Mouse (Mus musculus) MN1 (cell line): ENCODE measurements around the gene F930015N05Rik.

Source experiments
- DNase-seq: peaks from one replicate; pipeline ENCODE4 v3.0.0-alpha.2; 2016; ENCODE audit warnings: low spot score

The F930015N05Rik gene

GRCm38 (mm10) chr11:64436412-64436727 is at the start of gene F930015N05Rik:
TSS of gene F930015N05Rik (minus strand) at chr11:64436653.
- DNase-seq = no peak

DNA sequence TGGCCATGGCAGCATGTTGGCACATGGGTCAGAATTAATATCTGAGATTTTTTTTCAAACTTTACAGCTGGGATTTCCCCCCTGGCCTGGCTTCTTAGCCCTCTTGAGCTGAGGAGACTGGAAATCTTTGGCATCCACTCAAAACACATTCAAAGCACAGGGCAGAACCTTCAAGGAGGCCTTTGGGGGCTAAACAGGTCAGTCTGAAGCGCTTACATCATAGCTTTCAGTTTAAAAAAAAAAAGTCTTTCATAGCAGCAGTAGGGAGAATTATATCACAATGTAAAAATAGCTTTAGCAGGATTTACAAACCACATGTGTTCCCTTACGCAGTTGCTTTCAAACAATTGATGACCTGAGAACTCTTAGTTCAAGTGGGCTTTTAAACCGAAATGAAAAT is 45.0 kb upstream of the F930015N05Rik start:
- DNase-seq = no peak

DNA sequence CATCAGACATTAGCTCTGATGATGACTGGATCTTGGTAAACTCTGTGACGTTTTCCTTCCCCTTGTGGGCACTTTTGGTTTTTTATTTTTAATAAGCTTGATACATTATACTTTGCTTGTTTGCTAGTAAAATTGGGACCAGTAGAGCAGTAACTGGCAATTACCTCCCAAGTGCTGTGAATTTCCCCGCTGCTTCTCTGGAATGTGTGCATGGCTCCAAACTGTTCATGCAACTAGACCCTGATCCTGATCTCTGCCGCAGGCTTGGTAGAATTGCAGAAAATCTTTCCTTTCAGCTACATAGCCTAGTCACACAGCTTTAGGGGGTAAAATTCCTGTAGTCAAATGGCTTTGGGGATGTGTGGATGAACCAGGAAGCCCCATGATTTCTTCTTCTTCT is 37.2 kb upstream of the F930015N05Rik start:
- no peak for DNase-seq

GRCm38 (mm10) chr11:64470689-64471088 is 34.2 kb upstream of the F930015N05Rik start:
- no peak for DNase-seq

GRCm38 (mm10) chr11:64468737-64469136 is 32.3 kb upstream of the F930015N05Rik start:
- peak; percentile 29 for DNase-seq

- no peak for DNase-seq
Observed at GRCm38 (mm10) chr11:64461746-64462145, 25.3 kb upstream of the F930015N05Rik start.

DNA sequence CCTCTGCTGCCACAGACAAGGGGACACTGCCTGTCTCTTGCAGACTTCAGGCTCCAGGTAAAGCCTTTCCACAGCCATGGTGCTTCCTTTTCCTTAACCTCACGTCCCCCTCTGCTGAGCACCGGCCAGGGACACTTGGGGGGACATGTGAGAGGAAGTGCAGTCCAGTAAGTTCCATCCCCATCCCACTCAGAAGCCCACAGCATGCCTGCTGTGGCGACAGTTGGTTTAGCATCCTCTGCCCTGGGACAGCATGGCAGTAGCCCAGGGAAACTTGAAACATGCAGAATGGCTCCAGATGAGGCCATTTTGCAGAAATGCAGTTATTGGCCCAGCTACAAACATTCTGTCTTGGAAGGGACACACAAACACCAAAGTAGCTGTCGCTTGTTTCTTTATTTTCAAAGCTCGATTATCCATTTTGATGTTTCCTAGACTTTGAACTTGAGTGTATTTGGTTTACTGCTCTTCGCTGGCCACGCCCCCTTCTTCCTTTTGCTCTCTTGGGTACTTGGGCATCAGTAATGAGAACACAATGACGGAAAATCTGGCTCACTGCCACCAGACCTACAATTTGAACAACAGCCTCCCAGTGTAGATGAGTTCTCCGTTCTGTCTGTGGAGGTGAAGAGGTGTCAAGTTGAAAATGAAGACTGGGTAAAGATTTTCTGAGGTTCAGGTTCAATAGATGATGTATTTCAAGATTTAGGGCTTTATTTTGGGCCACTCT is 12.3 kb upstream of the F930015N05Rik start:
- DNase-seq = no peak

GRCm38 (mm10) chr11:64445227-64445626 is 8.8 kb upstream of the F930015N05Rik start:
- no peak for DNase-seq

GRCm38 (mm10) chr11:64442701-64443100 is 6.2 kb upstream of the F930015N05Rik start:
- DNase-seq = no peak

DNA sequence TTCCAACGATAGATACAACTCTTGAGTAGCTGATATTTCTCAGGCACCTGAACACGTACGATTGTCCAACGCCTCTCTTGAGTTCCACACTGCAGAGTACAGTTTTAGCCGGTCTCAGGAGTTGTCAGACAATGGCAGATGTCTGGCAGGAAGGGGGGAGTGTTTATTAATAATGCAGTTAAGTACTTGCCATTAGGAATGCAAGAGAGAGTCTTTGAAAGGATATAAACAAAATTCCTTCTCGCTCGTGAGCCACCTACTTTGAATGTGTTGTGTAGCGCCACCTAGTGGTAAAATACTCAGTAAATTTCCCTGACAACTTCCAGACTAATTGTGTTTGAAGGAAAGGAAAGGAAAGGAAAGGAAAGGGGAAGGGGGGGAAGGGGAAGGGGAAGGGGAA is 5.7 kb upstream of the F930015N05Rik start:
- peak; percentile 59 for DNase-seq

- no peak for DNase-seq
Observed at GRCm38 (mm10) chr11:64438909-64439308, 2.5 kb upstream of the F930015N05Rik start.

GRCm38 (mm10) chr11:64437721-64438120 is 1.3 kb upstream of the F930015N05Rik start:
- no peak for DNase-seq

DNA sequence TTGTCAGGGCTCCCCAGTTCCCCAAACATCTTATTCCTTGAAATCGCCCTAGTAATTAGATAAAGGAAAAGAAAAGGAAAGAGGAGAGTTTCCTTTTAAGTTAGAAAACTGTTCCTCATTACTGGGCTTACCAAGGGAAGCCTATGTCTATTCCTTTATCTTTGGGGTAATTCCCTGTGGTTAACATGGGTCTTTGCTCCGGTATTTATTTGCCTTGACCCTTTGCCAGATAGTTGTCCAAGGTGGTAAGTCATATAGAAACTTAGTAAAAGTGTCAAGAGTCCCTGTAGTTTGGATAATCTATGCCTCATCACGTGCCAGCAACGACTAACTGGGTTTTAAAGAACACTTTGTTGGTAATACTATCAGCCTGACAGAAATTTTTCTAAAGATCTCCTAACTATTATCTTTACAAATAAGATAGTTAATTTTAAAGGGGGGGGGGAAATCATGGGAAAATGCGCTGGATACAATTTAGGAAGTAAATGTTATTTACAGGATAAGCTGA is 392 bp upstream of the F930015N05Rik start:
- no peak for DNase-seq

GRCm38 (mm10) chr11:64435546-64436411 is 674 bp downstream of the F930015N05Rik start:
- DNase-seq = no peak

DNA sequence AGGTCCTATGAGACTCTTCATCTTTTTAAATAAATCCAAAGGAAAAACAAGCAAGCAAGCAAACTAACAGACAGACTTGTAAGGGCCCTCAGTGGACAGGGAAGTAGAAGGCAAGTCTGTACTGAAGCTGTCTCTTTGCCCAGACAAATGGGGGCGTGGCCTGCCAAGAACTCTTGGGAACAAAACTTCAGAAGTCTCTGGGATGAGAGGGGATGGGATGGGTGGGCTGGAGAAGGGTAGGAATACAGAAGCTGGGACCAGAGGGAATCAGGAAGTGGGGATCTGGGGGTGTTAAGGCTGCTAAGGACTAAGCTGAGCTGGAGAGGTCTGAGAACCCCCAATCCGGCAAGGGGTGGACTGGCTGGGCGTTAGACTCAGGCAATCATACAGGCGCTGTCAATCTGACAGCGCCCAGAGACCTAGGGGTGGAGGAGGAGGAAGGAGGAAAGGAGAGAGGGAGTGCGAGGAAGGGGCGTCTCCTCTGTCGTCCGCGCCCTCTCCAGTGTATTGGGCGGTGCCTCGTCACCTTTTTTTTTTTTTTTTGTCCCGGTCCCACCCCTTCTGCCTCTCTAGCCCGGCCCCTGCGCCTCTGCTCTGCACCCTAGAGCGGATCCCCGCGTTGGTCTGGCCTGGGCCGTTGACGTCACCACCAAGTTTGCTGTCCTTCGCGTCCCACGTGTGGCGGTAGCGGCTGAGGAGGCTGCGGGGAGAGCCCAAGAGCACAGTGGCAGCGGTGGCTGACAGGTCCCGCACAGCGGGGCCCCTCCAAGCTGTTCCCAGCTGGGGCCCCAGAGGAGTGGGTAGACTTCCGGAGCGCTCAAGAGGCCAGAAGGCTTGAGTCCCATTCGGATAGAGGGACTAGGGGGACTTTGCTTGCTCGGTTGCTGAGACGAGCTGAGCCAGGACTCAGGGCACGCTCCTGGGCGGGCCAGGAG is 1.6 kb downstream of the F930015N05Rik start, which contains the start of gene Hs3st3a1:
TSS of gene Hs3st3a1 (plus strand) at position 722 of the 935 bp plus-strand sequence.
- DNase-seq = no peak

- peak; percentile 20 for DNase-seq
Observed at GRCm38 (mm10) chr11:64418969-64419368, 17.5 kb downstream of the F930015N05Rik start.

DNA sequence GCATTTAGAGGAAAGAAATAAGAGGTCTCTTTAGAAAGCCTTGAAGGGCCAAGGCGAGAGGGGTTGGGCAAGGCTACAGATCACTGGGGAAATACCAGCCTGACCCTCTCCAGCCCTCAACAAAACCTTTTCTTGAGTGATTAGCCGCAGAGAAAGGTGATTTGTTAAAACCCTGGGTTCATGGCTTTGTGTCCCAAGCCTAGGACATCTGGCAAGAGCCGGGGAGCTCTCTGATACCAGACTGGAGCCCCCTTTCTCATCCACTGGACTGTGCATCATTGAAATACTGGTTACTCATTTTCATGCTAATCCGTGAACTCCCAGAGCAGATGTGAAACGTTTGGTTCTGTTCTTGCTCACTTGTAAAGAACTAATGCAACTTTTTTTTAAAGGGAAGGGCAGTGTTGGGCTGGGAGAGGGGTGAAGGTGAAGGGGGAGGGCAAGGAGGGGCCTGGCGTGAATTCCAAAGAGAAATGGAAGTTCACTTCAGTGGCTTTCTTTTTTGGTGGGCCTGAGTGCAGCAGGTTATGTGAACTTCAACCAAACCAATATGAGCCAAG is 35.8 kb downstream of the F930015N05Rik start:
- DNase-seq = no peak

- no peak for DNase-seq
Observed at GRCm38 (mm10) chr11:64397612-64398011, 38.8 kb downstream of the F930015N05Rik start.

DNA sequence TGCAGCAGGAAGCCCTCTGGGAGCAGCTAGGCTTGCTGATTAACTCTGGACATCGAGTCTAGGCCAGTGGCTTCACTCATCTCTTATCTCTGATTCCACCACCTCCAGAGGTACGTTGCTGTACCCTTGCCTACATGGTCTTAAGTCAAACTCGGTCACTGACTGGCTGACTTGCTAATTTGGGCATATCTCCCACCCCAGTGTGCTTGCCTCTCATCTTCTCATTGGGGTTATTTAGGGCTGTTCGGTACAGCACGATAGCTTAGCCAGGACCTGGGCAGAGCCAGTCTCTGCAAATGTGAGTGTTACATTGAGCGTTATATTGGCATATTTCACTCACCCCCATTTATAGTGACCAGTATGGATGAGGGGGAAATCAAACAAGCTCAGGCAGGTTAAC is 39.5 kb downstream of the F930015N05Rik start:
- DNase-seq = no peak

- peak; percentile 6 for DNase-seq
Observed at GRCm38 (mm10) chr11:64396331-64396881, 40.0 kb downstream of the F930015N05Rik start.

DNA sequence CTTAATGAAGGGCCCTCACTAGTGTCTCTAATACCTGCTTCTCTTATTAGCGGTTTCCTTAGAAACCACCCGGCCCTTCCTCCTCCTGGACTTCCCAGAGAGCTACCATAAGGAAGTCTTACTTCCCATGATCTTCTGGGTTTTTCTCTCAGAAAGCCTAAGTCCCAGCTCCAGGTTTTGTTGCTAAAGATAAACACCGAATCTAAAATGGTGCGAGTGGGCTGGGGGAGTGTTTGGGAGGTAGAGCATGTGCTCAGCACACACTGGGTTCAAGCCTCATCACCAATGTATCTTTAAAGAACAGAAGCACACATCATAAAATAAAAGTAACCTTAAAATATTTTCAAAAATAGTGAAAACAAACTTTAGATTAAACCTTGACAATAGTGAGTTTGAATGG is 50.1 kb downstream of the F930015N05Rik start:
- DNase-seq = no peak
